Mouse (Mus musculus) embryonic fibroblast, embryonic 13.5 days (primary cell): ENCODE data around the gene Shc1. TPM values are rescaled to one million over a fixed set of nuclear protein-coding genes. Genes with fewer than 3 reads are reported as not detected.

Source experiments
- H3K27ac ChIP-seq: 2 replicates; pipeline ENCODE4 v1.5.1; 2012; ENCODE audit warnings: low read length, control low read depth, inconsistent platforms; ENCODE audit not compliant: insufficient read depth
- H3K4me1 ChIP-seq: 2 replicates; pipeline ENCODE4 v1.6.1; 2011; ENCODE audit warnings: low read length; ENCODE audit not compliant: control insufficient read depth, insufficient read depth
- H3K4me3 ChIP-seq: 2 replicates; pipeline ENCODE4 v1.5.1; 2011; ENCODE audit warnings: mild to moderate bottlenecking, control low read depth, low read length; ENCODE audit not compliant: insufficient read depth
- CTCF ChIP-seq: IDR thresholded peaks from 2 replicates; pipeline ENCODE4 v1.5.1; 2011; ENCODE audit warnings: mild to moderate bottlenecking, control low read depth, low read length, moderate library complexity, borderline replicate concordance; ENCODE audit not compliant: insufficient read depth
- POLR2A ChIP-seq: IDR thresholded peaks from 2 replicates; pipeline ENCODE4 v1.6.1; 2011; ENCODE audit warnings: low read depth, mild to moderate bottlenecking, control low read depth, low read length, moderate library complexity
- polyA plus RNA-seq: library from polyadenylated mRNA; stranded (reverse); fragments of >200 nt; gene quantifications from 2 replicates; pipeline ENCODE4 v1.2.4, GENCODE M21; 2011; ENCODE audit warnings: low read depth; ENCODE audit not compliant: missing spikeins, insufficient read length

Gene Shc1
- polyA plus RNA-seq, 1 experiment = 224 TPM

DNA sequence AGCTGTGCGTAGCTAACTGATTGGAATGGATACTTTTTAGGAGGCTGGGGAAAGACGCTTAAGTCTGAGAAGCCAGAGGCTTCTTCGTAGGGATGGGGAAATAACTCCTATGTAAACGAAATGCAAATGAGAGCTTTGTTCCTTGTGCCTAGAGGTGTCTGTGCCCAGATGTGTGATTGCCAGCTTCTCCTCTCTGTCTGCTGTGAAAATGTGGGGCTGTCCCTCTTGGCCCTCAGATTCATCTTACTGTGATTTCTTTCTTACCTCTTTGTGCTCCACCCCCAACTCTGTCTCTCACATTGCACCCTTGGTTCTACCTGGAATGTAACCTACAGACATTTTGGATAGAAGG lies 21.6 kb upstream of the Shc1 start:
- Histone ChIP-seq H3K4me3 (0 out of 2 replicates have a peak overlapping the region, but pooled peaks have one; percentile 1), H3K4me1 (no peaks in the 10 kb centered on the region; the same call in 1 of the 2 replicates), H3K27ac (peak overlapping the region; percentile 42)
- TF ChIP-seq POLR2A (no peak), CTCF (no peak)

DNA sequence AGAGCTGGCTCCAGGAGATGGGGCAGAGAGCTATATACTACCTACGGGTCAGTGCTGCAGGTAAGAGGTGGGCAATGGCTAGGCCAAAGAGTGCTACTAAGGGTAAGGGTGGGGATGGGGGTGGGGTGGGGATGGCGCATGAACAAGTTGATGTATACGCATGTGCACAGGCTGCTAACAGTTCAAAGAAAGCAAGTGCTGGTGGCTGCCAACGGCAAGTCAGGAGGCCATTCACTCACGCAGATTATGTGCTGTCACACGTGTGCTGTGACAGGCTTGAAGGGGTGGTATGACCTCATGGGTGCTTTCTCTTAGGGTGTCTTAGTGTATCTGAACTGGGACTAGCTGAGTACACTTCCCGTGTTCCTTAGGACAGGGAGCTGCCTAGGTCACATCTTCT lies 16.9 kb upstream of the Shc1 start:
- Histone ChIP-seq H3K27ac (no peak overlapping the region), H3K4me1 (no peaks in the 10 kb centered on the region; the same call in 1 of the 2 replicates), H3K4me3 (no peak overlapping the region)
- TF ChIP-seq CTCF (no peak), POLR2A (no peak)

DNA sequence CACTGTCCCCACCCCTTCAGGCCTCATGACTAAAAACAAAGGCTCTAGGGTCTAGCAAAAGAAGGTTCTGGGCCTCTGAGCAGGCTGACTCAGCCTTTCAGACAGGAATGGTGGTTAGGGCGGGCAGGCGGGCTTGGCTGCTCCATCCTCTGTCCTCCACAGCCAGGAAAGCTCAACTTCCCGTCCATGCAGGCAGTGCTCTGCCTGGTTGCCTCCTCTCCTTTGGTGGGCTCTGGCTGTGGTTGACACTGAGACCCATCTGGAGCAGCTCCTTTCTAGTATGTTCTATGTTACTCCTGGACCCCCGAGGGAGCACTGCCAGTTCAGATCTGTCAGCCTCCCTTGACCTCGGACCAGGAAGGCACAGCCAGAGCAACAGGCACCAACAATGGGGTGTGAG lies 15.6 kb upstream of the Shc1 start, which contains the start of gene Lenep:
Gene Lenep (minus strand): TSS at position 101 of the 400 bp plus-strand sequence.
- Histone ChIP-seq H3K27ac (no peak within 1 kb of the TSS), H3K4me3 (no peak within 1 kb of the TSS), H3K4me1 (no peaks in the 10 kb centered on the region; the same call in 1 of the 2 replicates)
- TF ChIP-seq POLR2A (no peak), CTCF (no peak)

DNA sequence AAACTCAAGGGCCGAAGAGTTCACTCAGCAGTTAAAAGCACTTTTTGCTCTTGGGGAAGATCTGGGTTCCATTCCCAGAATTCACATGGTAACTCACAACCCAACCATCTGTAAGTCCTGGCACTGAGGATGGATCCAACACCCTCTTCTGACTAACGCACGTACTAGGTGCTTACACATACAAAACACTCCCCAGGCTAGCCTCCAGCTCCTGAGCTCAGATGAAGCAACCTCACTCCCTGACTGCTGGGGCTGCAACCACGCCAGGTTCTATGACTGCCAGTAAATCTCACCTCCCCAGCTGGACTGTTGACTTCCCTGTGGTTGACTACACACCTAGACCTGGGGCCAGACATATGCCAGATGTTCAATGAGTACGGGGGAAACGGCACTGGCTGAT lies 11.4 kb upstream of the Shc1 start:
- Histone ChIP-seq H3K27ac (no peak overlapping the region), H3K4me3 (no peak overlapping the region), H3K4me1 (0 out of 2 replicates have a peak, but pooled peaks cover 5% of the 10 kb centered on the region)
- TF ChIP-seq CTCF (no peak), POLR2A (no peak)

DNA sequence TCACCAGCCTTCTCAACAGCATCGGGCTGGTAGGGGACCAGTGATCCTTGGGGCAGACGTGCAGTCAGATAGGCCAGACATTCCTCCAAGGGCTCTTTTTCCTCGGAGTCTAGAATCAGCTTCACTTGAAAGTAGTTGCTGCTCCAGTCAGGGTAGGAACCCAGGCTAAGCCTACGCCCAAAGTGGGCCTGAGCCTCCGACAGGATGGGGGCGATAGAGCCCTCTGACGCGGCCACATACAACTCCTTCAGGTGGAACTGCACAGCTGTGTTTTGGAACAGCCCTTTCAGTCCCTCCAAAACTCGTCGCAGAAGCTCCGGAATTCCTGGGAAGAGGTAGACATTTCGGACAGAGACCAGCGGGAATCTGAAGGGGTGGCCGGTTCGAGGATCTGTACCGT lies 9.8 kb upstream of the Shc1 start:
- Histone ChIP-seq H3K4me1 (0 out of 2 replicates have a peak, but pooled peaks cover 5% of the 10 kb centered on the region), H3K4me3 (no peak overlapping the region), H3K27ac (no peak overlapping the region)
- TF ChIP-seq CTCF (no peak), POLR2A (no peak)

DNA sequence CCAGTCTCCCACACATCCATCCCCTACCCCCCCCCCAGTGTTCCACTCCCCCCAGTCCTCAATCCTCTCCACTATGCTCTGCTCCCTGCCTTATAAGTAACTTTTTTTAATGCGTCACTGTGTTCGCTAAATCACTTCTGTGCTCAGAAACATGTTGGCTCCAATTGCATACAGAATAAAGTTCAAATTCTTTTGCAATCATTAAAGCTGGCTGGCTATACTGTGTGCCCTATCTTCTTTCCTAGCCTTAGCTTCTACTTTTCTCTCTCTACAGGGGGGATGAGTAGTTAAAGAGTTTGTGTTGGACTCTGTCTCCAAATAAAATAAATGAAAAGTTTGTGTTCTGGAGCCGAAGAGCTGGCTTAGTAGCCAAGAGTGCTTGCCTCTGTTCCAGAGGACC lies 8.5 kb upstream of the Shc1 start:
- 0 out of 2 replicates have a peak, but pooled peaks cover 5% of the 10 kb centered on the region for H3K4me1 ChIP-seq
- H3K4me3 ChIP-seq = no peak overlapping the region
- TF ChIP-seq CTCF (no peak), POLR2A (no peak)
- no peak overlapping the region for H3K27ac ChIP-seq

DNA sequence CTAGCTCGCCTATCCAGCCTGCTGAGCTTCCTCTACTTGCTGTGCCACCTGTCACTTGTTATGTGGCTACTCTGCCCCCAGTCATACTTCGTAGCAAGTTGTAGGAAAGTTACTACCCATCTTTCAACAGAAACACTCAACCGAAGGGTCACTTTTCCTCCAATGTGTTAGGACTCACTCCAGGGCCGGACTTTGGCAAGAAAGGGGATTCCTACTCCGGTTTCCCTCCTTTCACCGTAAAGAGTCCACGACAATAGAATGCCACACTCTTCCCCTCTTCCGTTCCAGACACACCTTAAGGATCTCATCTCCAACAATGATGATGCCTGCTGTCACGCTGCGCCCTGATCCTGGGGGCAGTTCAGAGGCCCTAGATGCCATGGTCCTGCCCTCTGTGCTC lies 7.4 kb upstream of the Shc1 start:
- H3K4me1 ChIP-seq = 0 out of 2 replicates have a peak, but pooled peaks cover 5% of the 10 kb centered on the region
- peak overlapping the region; percentile 78 for H3K4me3 ChIP-seq
- TF ChIP-seq CTCF (no peak), POLR2A (no peak)
- no peak overlapping the region for H3K27ac ChIP-seq

DNA sequence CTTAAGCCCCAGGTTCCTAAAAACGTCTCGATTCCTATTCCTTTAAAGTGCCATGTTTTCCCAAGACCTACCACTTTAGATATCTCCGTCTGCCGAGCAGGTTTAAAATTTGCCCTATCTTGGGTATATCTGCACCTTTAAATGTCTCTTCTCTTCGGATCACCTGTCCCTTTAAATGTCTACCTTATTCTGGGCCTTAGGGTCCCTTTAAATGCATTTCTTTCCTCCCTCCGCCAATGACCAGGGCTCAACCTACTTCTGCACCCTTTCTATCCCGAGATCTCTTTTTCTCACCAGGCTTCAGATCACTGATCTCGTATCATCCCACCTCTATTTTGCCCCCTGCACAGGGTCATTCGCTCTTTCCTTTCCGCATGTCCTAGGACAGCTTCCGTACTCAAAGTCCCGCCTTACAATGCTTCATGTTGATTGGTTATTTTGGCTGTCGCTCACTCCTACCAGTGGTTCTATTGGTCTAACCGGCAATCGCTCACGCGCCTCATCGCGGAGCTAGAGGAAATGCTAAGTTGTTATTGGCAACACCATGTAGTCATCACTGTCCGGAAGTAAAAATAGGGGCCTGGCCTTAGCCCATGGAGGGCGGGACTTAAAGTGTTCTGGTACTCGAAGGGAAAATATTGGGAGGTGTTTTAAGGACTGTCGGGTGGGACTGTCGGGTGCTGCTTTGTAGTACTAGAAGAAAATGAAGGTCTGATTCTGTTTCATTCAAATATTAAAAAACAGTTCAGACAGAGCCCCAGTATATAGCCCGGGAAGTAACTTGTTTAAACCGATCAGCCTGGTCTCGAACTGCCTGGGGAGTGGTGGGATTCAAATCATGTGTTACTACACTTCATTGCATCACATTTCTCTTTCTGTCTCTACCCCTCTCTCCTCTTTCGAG lies 6.5 kb upstream of the Shc1 start, which contains the start of gene Flad1:
Gene Flad1 (minus strand): TSS at position 381 of the 904 bp plus-strand sequence.
- Histone ChIP-seq H3K27ac (peak within 1 kb of the TSS; percentile 9; the same call in 1 of the 2 replicates), H3K4me1 (0 out of 2 replicates have a peak, but pooled peaks cover 5% of the 10 kb centered on the region), H3K4me3 (peak within 1 kb of the TSS; percentile 78)
- TF ChIP-seq CTCF (no peak), POLR2A (peak; percentile 45)

DNA sequence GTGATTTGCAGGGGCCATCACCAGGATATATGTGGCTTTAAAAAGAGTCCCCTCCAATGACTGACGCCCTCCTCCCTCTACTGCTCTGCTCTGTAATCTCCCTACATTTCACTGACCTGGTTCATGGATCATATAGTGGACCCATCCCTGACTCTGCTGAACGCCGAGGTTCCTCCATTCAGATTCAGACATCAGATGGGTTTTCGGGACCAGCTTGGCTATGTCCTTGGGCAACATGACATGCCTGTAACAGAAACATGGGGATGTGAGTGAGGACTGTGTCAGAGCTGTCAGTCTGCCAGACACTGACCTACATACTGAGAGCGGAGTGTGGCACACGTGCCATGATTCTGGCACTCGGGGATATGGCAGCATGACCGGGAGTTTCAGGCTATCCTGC lies 2.1 kb upstream of the Shc1 start:
- 0 out of 2 replicates have a peak, but pooled peaks cover 4% of the 10 kb centered on the region for H3K4me1 ChIP-seq
- 0 out of 2 replicates have a peak overlapping the region, but pooled peaks have one; percentile 29 for H3K4me3 ChIP-seq
- TF ChIP-seq POLR2A (no peak), CTCF (no peak)

DNA sequence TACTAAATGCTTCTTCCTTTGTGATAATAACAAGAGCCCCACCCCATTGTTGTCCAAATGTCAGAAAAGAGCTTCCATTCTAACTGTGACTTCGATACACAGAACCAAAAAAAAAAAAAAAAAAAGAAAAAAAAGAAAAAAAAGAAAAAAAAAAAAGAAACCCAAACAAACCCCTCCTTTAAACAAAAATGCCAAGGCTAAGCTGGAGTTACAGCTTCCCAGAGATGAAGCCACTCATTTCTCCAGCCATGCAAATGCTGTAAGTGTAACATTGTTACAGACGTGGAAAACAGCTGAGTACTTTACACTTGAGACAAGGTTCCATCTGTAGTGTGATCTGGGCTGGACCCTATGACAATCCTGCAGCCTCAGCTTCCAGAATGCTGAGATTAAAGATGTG lies 1.1 kb upstream of the Shc1 start:
- Histone ChIP-seq H3K4me1 (0 out of 2 replicates have a peak, but pooled peaks cover 4% of the 10 kb centered on the region), H3K4me3 (peak overlapping the region; percentile 95), H3K27ac (peak overlapping the region; percentile 87)
- TF ChIP-seq CTCF (no peak), POLR2A (0 out of 2 replicates have a peak, but pooled peaks have one; percentile 35)

More for the DNA sequence above, 2.1 kb upstream of the Shc1 start:
- no peak overlapping the region for H3K27ac ChIP-seq
